Mouse (Mus musculus): Measurements from ENCODE around the gene Guca2b. TPM values are rescaled to one million over a fixed set of nuclear protein-coding genes. Genes with fewer than 3 reads are reported as not detected.

Gene Guca2b
- polyA plus RNA-seq, 1 experiment = 2.2 TPM

DNA sequence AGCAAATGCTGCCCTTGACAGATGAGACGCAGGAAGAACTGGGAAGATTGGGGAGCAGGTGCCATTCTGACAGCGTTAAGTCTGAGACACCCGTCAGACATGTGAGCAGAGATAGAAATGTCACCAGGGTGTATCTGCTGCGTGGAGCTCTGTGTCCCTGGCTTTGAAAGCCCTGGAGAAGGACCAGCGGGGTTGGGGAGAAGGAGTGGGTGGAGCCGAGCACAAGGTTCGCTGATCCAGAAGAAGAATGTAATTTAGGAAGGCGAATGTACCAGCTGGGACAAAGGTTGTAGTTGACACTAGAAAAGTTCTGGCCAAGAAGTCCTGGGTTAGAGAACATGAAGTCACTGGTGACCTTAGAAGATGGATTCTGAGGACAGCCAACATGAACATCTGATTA is 7.4 kb upstream of the Guca2b start:
- no peak overlapping the region for H3K4me3 ChIP-seq (replicated peaks; ENCODE audit: control insufficient read depth, low read depth, low read length)
- TF ChIP-seq POLR2A (IDR thresholded peaks at IDR 0.05; ENCODE audit: borderline replicate concordance, control insufficient read depth, low read depth, low read length) (no peak), CTCF (IDR thresholded peaks at IDR 0.05; ENCODE audit: control insufficient read depth, insufficient read depth, low read length) (no peak)
- H3K27ac ChIP-seq (ENCODE audit: control insufficient read depth, insufficient read depth, low read depth, low read length, poor library complexity) = no peak overlapping the region
- H3K4me1 ChIP-seq (ENCODE audit: control insufficient read depth, insufficient read depth, low read length) = peaks cover 2% of the 10 kb centered on the region
- WGBS = 82% methylated on average over 8 of the region's 8 CpGs

DNA sequence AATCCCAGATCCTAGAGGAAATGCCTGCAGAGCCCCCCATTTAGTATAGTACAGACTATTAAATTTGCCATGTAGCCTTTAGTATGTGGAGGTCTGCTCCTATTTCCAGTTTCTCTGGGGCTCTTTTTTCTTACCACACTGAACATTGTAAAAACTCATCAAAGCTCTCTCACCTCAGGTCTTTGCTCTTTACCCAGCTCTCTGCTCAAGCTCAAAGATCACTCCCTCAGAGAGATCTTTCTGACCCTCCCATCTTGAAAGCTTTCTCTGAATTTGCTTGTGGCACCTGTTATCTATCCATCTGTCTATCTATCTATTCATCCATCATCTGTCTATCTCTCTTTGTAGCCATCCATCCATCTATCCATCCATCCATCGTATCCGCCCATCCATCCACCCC is 6.4 kb upstream of the Guca2b start:
- TF ChIP-seq POLR2A (IDR thresholded peaks at IDR 0.05; ENCODE audit: borderline replicate concordance, control insufficient read depth, low read depth, low read length) = no peak
- no peak for TF ChIP-seq CTCF (IDR thresholded peaks at IDR 0.05; ENCODE audit: control insufficient read depth, insufficient read depth, low read length)
- WGBS = 89% methylated on average over 2 of the region's 2 CpGs
- H3K4me3 ChIP-seq (replicated peaks; ENCODE audit: control insufficient read depth, low read depth, low read length) = no peak overlapping the region
- H3K4me1 ChIP-seq (ENCODE audit: control insufficient read depth, insufficient read depth, low read length) = peaks cover 2% of the 10 kb centered on the region
- no peak overlapping the region for H3K27ac ChIP-seq (ENCODE audit: control insufficient read depth, insufficient read depth, low read depth, low read length, poor library complexity)

DNA sequence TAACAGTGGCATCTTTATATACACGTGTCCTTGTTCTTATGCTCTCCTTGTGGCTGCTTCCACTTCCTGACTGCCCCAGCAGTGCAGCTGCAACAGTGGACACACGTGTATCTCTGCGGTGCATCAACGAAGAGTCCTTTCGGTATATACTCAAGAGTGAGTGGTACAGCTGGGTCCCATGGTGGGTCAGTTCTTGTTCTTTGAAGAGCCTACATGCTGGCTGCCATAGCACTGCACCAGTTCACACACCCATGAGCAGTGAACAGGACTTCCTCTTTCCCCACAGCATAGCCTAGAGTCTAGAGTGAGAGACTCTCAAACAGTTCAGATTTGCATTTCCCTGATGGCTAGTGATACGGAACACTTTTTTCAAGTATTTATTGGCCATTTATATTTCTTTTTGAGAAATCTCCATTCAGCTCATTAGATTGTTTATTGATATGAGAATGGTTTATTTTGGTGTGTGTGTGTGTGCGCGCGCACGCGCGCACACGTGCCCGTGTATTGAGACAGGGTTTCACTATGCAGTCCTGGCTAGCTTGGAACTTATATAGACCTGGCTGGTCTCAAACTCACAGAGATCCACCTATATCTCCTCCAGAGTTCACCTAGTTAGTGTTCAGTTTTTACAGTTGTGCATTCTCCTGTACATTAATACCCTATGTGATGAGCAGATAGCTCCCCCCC is 4.8 kb upstream of the Guca2b start:
- Histone ChIP-seq H3K27ac (ENCODE audit: control insufficient read depth, insufficient read depth, low read depth, low read length, poor library complexity) (no peak overlapping the region; the same call in 1 of the 2 replicates), H3K4me1 (ENCODE audit: control insufficient read depth, insufficient read depth, low read length) (no peaks in the 10 kb centered on the region; the same call in 1 of the 2 replicates), H3K4me3 (replicated peaks; ENCODE audit: control insufficient read depth, low read depth, low read length) (no peak overlapping the region)
- WGBS = 75% methylated on average over 14 of the region's 14 CpGs
- TF ChIP-seq POLR2A (IDR thresholded peaks at IDR 0.05; ENCODE audit: borderline replicate concordance, control insufficient read depth, low read depth, low read length) = no peak
- TF ChIP-seq CTCF (IDR thresholded peaks at IDR 0.05; ENCODE audit: control insufficient read depth, insufficient read depth, low read length) = no peak

DNA sequence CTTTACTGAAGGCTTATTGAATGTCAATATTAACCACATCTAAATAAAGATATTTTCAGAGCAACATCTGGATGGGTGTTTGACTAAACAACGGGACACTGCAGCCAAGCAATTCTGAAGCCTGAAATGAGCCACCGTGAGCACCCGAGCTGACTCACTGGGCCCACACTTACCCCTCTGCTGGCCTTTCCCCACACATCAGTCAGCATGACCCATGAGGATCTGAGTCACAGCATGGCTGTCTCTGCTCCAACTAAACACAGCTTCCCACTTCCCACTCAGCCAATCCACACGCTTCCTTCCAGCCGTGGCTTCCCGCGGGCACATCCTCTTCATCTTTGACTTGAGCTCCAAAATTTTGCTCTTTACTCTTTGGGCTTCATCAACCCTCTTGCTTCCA is 4.2 kb upstream of the Guca2b start:
- Histone ChIP-seq H3K4me3 (replicated peaks; ENCODE audit: control insufficient read depth, low read depth, low read length) (no peak overlapping the region), H3K4me1 (ENCODE audit: control insufficient read depth, insufficient read depth, low read length) (no peaks in the 10 kb centered on the region; the same call in 1 of the 2 replicates), H3K27ac (ENCODE audit: control insufficient read depth, insufficient read depth, low read depth, low read length, poor library complexity) (no peak overlapping the region; the same call in 1 of the 2 replicates)
- TF ChIP-seq POLR2A (IDR thresholded peaks at IDR 0.05; ENCODE audit: borderline replicate concordance, control insufficient read depth, low read depth, low read length) (no peak), CTCF (IDR thresholded peaks at IDR 0.05; ENCODE audit: control insufficient read depth, insufficient read depth, low read length) (no peak)
- WGBS = 76% methylated on average over 7 of the region's 7 CpGs

DNA sequence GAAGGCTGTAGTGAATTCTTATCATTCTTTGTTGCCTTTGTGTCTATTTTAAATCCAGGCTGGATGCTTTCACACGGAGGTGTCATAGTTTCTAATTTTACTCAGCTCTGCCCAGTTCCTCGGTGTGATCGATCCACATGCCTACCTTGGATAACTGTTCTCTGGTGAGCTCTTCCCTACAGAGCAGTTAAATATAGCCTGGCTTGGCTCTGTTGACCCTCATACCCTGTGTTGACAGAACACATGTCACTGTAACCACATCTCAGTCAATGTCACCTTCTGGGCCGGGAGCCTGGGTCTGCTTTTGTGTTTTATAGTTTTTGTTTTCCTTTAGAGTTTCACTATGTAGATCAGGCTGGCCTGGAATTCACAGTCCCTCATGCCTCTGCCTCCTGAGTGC is 3.4 kb upstream of the Guca2b start:
- Histone ChIP-seq H3K4me1 (ENCODE audit: control insufficient read depth, insufficient read depth, low read length) (no peaks in the 10 kb centered on the region; the same call in 1 of the 2 replicates), H3K27ac (ENCODE audit: control insufficient read depth, insufficient read depth, low read depth, low read length, poor library complexity) (no peak overlapping the region), H3K4me3 (replicated peaks; ENCODE audit: control insufficient read depth, low read depth, low read length) (no peak overlapping the region)
- no peak for TF ChIP-seq CTCF (IDR thresholded peaks at IDR 0.05; ENCODE audit: control insufficient read depth, insufficient read depth, low read length)
- no peak for TF ChIP-seq POLR2A (IDR thresholded peaks at IDR 0.05; ENCODE audit: borderline replicate concordance, control insufficient read depth, low read depth, low read length)
- WGBS = 70% methylated on average over 4 of the region's 4 CpGs

DNA sequence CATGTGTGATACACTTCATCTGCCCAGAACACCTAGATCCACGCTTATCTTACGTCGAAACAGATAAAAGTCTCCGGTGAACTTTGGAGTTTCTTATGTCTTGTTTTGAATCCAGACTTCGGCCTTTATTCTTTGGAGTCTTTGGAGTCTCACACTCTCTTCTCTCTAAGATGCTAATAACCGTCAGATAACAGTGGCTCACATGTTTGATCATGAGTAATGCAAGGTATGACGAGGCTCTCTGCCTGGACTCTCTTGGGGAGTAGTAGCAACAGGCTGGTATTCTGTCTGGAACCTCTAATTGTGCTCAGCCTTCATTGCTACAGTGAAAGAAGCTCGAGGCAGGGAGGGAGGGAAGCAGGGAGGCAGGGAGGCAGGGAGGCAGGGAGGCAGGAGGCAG is 1.3 kb upstream of the Guca2b start:
- WGBS = 76% methylated on average over 8 of the region's 8 CpGs
- H3K4me3 ChIP-seq (replicated peaks; ENCODE audit: control insufficient read depth, low read depth, low read length) = no peak overlapping the region
- TF ChIP-seq POLR2A (IDR thresholded peaks at IDR 0.05; ENCODE audit: borderline replicate concordance, control insufficient read depth, low read depth, low read length) = no peak
- no peak for TF ChIP-seq CTCF (IDR thresholded peaks at IDR 0.05; ENCODE audit: control insufficient read depth, insufficient read depth, low read length)
- no peak overlapping the region for H3K27ac ChIP-seq (ENCODE audit: control insufficient read depth, insufficient read depth, low read depth, low read length, poor library complexity)
- H3K4me1 ChIP-seq (ENCODE audit: control insufficient read depth, insufficient read depth, low read length) = no peaks in the 10 kb centered on the region; the same call in 1 of the 2 replicates

DNA sequence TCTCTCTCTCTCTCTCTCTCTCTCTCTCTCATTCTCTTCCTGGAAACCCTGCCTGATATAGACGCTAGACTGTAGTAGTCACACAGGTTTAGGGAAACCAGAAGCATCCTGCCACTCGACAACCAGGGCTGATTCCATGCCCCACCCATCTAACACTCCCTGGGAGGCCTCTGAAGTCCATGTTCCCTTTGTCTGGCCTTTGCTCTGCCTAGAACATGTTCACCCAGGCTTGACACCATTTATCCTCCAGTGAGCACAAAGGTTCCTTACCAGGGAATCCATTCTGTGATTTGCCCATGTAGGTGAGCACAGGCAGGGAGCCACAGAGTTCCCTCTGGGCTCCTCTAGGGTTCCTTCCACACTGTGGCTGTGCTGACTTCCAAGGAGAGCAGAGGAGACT is 508 bp downstream of the Guca2b start:
- WGBS = 35% methylated on average over 2 of the region's 2 CpGs

DNA sequence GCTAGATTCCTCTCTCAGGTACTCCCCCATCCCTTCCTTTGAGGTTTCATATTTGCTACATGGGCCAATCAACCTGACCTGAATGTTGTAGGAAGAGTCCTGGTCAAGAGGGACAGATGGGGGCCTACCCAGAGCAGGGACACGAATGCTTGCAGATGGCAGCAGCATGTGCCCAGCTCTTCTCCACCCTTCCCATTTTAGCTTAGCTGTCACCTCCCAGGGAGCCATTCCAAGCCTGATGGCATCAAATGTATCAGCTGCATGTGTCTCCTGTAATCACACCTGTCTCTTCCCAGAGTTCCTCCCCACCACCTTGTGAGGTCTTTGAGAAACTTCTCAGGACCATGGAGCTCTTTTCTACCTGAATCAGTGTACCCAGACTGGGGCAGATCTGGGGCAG is 1.7 kb downstream of the Guca2b start:
- Histone ChIP-seq H3K4me1 (ENCODE audit: control insufficient read depth, insufficient read depth, low read length) (no peaks in the 10 kb centered on the region), H3K27ac (ENCODE audit: control insufficient read depth, insufficient read depth, low read depth, low read length, poor library complexity) (no peak overlapping the region), H3K4me3 (replicated peaks; ENCODE audit: control insufficient read depth, low read depth, low read length) (no peak overlapping the region)
- no peak for TF ChIP-seq POLR2A (IDR thresholded peaks at IDR 0.05; ENCODE audit: borderline replicate concordance, control insufficient read depth, low read depth, low read length)
- no peak for TF ChIP-seq CTCF (IDR thresholded peaks at IDR 0.05; ENCODE audit: control insufficient read depth, insufficient read depth, low read length)
- WGBS = 85% methylated on average over 1 of the region's 1 CpGs

More for the DNA sequence above, 508 bp downstream of the Guca2b start:
- Histone ChIP-seq H3K27ac (ENCODE audit: control insufficient read depth, insufficient read depth, low read depth, low read length, poor library complexity) (no peak overlapping the region), H3K4me3 (replicated peaks; ENCODE audit: control insufficient read depth, low read depth, low read length) (no peak overlapping the region), H3K4me1 (ENCODE audit: control insufficient read depth, insufficient read depth, low read length) (no peaks in the 10 kb centered on the region; the same call in 1 of the 2 replicates)
- TF ChIP-seq CTCF (IDR thresholded peaks at IDR 0.05; ENCODE audit: control insufficient read depth, insufficient read depth, low read length) = no peak
- no peak for TF ChIP-seq POLR2A (IDR thresholded peaks at IDR 0.05; ENCODE audit: borderline replicate concordance, control insufficient read depth, low read depth, low read length)
